Mouse (Mus musculus): ENCODE results near the gene Dhx34. TPM values are rescaled to one million over a fixed set of nuclear protein-coding genes. Genes with fewer than 3 reads are reported as not detected.

The Dhx34 gene
- total RNA-seq, 2 experiments from 2014 or later = 3.8 to 4.4 TPM

DNA sequence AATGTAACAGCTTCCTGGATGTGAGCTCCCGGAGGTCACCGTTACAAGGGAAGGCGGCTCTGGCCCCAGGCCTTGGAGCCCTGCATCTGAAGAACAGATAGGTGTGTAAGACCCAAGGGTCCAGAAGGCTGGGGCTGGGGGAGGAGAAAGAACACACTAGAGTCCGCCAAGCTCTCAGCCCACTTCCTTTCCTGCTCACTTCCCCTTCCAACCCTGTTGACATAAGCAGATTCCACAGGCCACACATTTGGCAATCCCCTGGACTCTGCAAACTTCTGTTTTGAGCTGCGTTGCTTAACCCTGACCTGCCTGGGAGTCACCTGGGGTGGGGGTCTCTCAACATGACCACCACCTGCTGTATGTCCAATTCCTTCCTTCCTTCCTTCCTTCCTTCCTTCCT lies 22.2 kb upstream of the Dhx34 start, which contains the start of gene C5ar2:
Gene C5ar2, minus strand, starts transcription at position 88 of the 400 bp plus-strand sequence.
- H3K4me3 ChIP-seq = no peak within 1 kb of the TSS
- intact Hi-C loops (cut with DNase I) = no loop called here
- TF ChIP-seq CTCF (IDR thresholded peaks at IDR 0.05) = no peak

DNA sequence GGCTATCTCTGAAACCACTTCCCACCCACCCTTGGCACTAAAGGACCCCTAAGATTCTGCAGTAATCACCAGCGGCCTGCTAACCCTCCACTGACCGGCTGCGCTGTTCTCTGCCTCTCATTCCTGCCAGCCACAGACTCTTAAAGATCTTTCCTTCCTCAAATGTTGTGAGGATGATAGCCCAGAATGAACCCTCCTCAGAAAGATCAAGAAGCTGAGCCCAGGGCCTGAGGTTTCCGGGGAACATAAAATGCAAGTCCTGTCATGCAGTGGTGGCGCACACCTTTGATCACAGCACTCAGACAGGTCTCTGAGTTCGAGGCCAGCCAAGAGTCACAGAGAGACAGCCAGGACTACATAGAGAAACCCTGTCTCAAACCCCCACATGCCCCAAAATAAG lies 20.4 kb upstream of the Dhx34 start:
- Histone ChIP-seq H3K4me3 (no peak overlapping the region), H3K27ac (no peak overlapping the region)
- no peak for DNase-seq
- intact Hi-C loops (cut with DNase I) = no loop called here
- no peak for TF ChIP-seq CTCF (IDR thresholded peaks at IDR 0.05)

More for the DNA sequence above, 22.2 kb upstream of the Dhx34 start, which contains the start of gene C5ar2:
- H3K27ac ChIP-seq = peak within 1 kb of the TSS; percentile 35; the same call in 1 of the 2 replicates
- DNase-seq = no peak

DNA sequence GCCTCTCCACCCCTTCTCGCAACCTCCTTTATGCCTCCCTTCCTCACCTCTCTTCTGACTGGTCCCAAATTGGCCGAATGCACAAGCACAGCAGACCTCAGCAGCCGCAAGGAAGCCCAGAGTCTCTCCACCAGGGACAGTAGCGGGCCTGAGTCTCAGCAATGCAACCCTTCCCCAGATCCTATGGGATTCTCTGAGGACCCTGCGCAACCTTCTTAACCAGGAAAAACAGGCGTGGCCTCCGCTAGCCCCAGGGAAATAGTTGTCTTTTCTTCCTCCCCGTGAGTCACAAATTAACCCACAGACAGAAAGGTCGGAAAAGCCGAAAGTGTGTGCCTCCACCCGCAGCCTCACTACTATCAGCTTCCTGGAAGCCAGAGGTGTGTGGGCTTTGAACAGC lies 19.9 kb upstream of the Dhx34 start:
- Histone ChIP-seq H3K27ac (no peak overlapping the region), H3K4me3 (0 out of 2 replicates have a peak overlapping the region, but pooled peaks have one; percentile 3)
- intact Hi-C loops (cut with DNase I) = no loop called here
- no peak for TF ChIP-seq CTCF (IDR thresholded peaks at IDR 0.05)
- no peak for DNase-seq

DNA sequence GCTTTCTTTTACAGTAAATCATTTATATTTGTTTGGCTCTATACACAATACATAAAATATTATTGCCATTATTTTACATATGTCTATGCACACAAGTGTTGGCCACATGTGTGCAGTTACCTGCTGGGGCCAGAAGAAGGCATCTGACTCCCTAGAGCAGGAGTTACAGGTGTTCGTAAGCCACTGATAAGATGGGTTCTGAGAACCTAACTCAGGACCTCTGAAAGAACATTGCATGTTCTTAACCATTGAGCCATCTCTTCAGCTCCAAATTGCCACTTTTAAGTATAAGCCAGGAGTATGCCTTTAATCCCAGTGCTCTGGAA lies 19.1 kb upstream of the Dhx34 start:
- DNase-seq = no peak
- TF ChIP-seq CTCF (IDR thresholded peaks at IDR 0.05) = no peak
- H3K27ac ChIP-seq = no peak overlapping the region
- no peak overlapping the region for H3K4me3 ChIP-seq
- intact Hi-C loops (cut with DNase I) = no loop called here

DNA sequence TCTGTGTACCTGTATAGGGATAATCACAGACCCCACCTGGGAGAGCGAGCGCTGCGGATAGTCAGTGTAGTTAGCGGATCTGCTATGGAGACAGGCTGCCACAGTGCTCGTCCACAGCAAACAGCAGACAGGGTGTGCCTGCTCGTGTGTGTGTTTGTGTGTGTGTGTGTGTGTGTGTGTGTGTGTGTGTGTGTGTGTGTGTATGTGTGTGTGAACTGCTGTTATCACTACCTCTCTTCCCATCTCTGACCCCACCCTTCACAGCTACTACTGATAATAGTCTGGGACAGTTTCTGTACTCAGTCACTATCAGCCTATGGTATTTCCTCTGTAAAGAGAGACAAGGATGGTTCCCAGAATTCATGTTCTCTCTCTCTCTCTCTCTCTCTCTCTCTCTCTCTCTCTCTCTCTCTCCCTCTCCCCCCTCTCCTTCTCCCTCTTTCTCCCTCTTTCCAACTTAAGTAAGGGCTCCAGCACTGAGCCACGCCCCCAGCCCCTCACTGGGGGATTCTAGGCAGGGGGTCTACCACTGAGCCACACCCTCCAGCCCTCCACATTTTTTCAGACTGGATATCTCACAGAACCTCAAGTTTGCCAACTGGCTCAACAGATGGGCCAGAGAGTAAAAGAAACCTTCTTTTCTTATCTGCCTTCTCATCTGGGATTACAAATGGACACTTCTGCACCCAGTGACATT lies 18.6 kb upstream of the Dhx34 start:
- intact Hi-C loops (cut with DNase I) = no loop called here

DNA sequence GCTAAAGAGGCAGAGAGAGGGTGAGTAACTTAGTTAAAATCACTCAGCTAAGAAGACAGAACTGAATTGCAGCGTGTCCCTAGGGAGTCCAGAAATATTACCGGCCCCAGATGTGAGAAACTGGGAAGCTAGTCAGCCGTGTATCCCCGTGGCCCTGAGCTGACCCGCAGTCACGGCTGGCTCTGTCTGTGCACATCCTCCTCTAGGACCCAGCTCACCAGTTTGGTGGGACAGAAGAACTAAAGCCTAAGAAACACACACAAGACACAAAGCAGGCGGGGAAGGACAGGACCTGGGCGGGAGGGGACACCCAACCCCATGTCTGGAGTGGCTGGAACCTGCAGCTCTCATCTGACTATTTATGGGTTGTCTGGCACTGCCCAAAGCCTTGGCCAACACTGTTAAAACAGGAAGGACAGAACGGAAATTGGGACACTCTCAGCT lies 17.7 kb upstream of the Dhx34 start:
- no peak for TF ChIP-seq CTCF (IDR thresholded peaks at IDR 0.05)
- peak overlapping the region; percentile 56 for H3K4me3 ChIP-seq
- intact Hi-C loops (cut with DNase I) = no loop called here
- DNase-seq = peak; percentile 81
- H3K27ac ChIP-seq = peak overlapping the region; percentile 81

More for the DNA sequence above, 18.6 kb upstream of the Dhx34 start:
- Histone ChIP-seq H3K27ac (peak overlapping the region; percentile 81), H3K4me3 (peak overlapping the region; percentile 56; the same call in 1 of the 2 replicates)
- no peak for DNase-seq
- no peak for TF ChIP-seq CTCF (IDR thresholded peaks at IDR 0.05)

DNA sequence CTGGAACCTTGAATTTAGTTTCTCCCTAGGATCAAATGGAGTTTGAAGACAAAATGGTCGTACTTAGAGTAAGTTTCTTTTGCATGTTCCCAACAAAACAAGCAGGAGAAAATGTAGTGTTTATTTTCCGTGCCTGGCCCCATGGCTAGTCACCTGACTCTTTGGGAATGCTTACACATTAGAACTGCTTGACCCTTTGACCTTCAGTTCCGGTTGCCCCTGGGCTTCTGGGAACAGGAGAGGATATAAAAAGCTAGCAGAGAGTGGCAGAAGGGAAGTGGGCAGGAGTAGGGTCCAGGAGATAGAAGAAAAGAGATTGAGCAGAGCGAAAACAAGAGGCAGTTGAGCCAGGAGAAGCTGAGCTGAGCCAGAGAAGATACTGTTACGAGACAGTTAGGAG lies 8.0 kb upstream of the Dhx34 start:
- H3K27ac ChIP-seq = peak overlapping the region; percentile 63

DNA sequence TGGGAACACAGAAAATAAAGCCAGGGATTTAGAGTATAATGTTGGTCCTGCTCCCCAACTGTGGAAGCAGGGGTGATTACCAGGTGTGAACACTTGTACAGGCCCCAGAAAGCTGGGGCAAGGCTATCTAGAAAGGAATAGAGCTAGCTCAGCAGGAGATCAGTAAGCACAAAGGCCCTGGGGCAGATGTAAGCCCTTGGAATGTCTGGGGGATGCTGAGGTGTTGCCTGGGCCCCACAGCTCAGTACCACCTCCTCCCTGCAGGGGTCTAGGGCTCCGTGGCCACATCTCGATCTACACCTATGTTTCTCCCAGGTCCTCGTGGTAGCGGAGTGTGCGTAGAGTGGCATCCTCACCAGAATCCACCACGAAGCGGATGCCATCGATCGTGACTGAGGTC lies 7.9 kb downstream of the Dhx34 start:
- no peak for DNase-seq
- H3K27ac ChIP-seq = no peak overlapping the region
- H3K4me3 ChIP-seq = no peak overlapping the region
- intact Hi-C loops (cut with DNase I) = loop anchor here (5.0 kb wide), 1 partner anchor 33 kb away; no protein-coding TSS in a partner anchor
- TF ChIP-seq CTCF (IDR thresholded peaks at IDR 0.05) = no peak

More for the DNA sequence above, 8.0 kb upstream of the Dhx34 start:
- no peak overlapping the region for H3K4me3 ChIP-seq
- DNase-seq = no peak
- intact Hi-C loops (cut with DNase I) = no loop called here
- TF ChIP-seq CTCF (IDR thresholded peaks at IDR 0.05) = no peak

DNA sequence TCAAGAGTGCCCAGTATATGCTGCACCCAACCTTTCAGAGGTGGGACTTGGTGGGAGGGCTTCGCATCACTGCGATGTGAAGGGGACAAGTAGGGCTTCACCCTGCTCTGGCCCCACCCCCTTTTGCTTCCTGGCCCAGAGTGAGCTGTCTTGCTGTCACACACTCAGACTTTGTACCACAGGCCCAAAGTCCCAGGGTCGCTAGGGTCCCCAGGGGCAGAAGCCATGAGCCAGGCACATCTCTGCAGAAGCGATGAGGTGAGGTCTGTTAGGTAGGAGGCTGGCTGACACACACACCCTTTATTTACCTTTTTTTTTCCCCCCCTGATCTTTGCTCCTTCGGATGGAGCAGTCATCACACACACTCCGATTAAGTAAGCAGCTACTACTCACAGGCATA lies 8.6 kb downstream of the Dhx34 start:
- intact Hi-C loops (cut with DNase I) = loop anchor here (5.0 kb wide), 1 partner anchor 34 kb away; no protein-coding TSS in a partner anchor
- H3K27ac ChIP-seq = no peak overlapping the region
- no peak overlapping the region for H3K4me3 ChIP-seq
- no peak for DNase-seq
- no peak for TF ChIP-seq CTCF (IDR thresholded peaks at IDR 0.05)

DNA sequence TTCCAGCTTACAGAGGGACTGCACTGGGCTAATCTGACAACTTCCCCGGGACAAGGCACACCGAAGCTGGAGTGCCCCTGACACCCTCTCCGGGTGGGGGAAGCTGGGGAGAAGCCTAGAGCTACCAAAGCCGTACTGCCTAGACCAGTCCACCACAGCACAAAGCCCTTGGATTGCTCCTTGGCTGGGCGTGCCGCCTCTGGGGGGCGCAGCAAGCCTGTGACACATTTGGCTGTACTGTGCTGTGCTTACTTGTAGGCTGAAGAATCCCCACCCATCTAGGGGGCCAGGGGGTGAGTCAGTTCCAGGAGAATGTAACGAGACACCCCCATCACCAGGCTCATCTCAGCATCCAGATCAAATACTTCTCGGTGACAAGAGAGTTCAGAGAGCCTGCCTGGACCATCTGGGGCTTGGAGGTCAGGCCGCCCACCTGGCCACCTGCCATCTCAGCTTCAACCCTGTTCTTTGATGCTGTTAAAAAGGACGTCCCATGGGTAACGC lies 10.9 kb downstream of the Dhx34 start:
- peak; percentile 51 for DNase-seq
- Histone ChIP-seq H3K4me3 (no peak overlapping the region), H3K27ac (no peak overlapping the region)
- TF ChIP-seq CTCF (IDR thresholded peaks at IDR 0.05) = peak; percentile 41
- intact Hi-C loops (cut with DNase I) = loop anchor here (5.0 kb wide), 1 partner anchor 36 kb away; no protein-coding TSS in a partner anchor

DNA sequence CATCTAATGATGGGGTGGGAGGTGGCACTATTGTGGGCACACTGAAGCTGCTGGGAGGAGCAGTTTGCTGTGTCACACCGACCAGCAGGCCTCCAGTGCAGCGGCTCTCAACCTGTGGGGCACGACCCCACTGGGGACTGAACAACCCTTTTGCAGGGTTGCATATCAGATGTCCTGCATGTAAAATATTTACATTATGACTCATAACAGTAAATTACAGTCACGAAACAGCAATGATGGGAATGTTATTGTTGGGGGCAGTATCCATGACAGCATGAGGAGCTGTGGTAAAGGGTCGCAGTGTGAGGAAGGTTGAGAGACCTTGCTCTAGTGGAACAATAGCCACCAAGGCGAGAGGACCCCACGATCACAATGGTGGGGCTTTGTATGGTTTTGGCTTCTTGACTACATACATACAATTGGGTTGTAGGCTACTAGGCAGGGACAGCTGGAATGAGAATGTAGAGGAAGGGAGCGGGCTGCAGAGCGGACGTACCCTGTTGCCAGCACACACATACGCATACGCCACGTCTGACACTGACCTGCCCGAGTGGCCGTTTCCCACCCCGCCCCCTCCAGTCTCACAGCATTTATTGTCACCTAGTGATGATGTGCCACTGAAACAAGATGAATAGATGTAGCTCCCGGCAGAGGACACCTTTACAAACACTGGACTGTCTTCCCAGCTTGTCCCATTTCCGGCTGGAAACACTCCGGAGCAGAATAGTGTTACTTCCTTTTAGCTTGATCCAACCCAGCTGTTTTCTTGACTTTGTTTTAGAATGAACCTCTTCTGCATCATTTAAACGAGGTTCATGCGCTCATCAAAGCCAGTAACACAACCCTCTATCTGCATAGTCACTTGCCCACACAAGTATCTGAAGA lies 12.8 kb downstream of the Dhx34 start:
- intact Hi-C loops (cut with DNase I) = no loop called here
- DNase-seq = no peak
- Histone ChIP-seq H3K4me3 (no peak overlapping the region), H3K27ac (no peak overlapping the region)
- TF ChIP-seq CTCF (IDR thresholded peaks at IDR 0.05) = no peak

DNA sequence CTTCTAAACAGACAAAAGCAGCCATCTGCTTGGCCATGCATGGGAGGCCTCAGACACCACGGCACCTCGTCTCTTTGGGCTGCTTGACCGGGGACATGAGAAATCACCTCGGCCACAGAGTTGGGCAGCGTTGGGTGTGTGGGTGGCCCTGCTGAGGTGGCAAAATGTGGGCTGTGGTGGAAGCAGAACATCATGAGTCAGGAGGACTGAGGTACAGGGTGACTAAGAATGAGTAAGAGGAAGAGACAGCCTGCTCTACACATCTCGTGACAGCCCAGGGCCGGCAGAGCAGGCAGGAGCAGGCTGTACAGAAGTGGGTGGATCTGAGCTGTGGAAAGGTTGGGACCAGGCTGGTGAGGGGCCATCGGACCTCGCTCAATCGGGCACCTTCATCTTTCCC lies 14.3 kb downstream of the Dhx34 start:
- H3K4me3 ChIP-seq = no peak overlapping the region
- peak overlapping the region; percentile 31; the same call in 1 of the 2 replicates for H3K27ac ChIP-seq
- peak; percentile 32 for DNase-seq
- TF ChIP-seq CTCF (IDR thresholded peaks at IDR 0.05) = no peak
- intact Hi-C loops (cut with DNase I) = no loop called here

DNA sequence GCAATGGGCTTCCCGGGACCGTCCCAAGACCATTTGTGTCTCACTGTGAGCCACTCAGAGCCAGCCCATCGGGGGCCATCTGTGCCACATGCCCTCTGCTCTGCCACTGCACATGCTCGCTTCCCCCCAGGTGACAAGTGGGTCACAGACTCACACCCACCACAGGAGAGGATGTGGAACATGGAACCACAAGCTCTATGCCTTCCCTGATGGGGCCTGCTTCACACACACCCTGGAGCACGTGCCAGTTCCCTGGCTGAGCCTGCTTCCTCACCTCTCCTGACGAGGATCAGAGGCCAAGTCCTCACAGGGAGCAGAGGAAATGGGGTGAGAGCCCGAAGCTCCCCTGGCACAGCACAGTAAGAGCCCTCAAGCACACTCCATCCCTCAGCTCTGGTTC lies 14.8 kb downstream of the Dhx34 start:
- Histone ChIP-seq H3K4me3 (no peak overlapping the region), H3K27ac (0 out of 2 replicates have a peak overlapping the region, but pooled peaks have one; percentile 31)
- intact Hi-C loops (cut with DNase I) = no loop called here
- no peak for TF ChIP-seq CTCF (IDR thresholded peaks at IDR 0.05)
- peak; percentile 11 for DNase-seq
